Mouse (Mus musculus) embryonic facial prominence, embryonic 10.5 days (tissue): ENCODE results near the gene Icos. TPM values are rescaled to one million over a fixed set of nuclear protein-coding genes. Genes with fewer than 3 reads are reported as not detected.

Source experiments
- DNase-seq: peaks from one replicate; pipeline ENCODE4 v3.0.0-alpha.2; 2017; ENCODE audit warnings: low spot score
- H3K27ac ChIP-seq: fragments of 300-500 bp; sonication (generic); replicated peaks from 2 replicates; pipeline ENCODE4 v1.5.1; 2016; ENCODE audit warnings: mild to moderate bottlenecking
- H3K27me3 ChIP-seq: fragments of 300-500 bp; sonication (generic); replicated peaks from 2 replicates; pipeline ENCODE4 v1.6.1; 2016; ENCODE audit warnings: low read depth, mild to moderate bottlenecking; ENCODE audit not compliant: poor library complexity, severe bottlenecking
- H3K36me3 ChIP-seq: fragments of 300-500 bp; sonication (generic); replicated peaks from 2 replicates; pipeline ENCODE4 v1.6.1; 2016; ENCODE audit warnings: mild to moderate bottlenecking, moderate library complexity
- H3K4me1 ChIP-seq: fragments of 300-500 bp; sonication (generic); 2 replicates; pipeline ENCODE4 v1.6.1; 2016
- H3K4me3 ChIP-seq: fragments of 300-500 bp; sonication (generic); 2 replicates; pipeline ENCODE4 v1.5.1; 2016; ENCODE audit warnings: mild to moderate bottlenecking, moderate library complexity
- H3K9me3 ChIP-seq: fragments of 300-500 bp; sonication (generic); 2 replicates; pipeline ENCODE4 v1.6.1; 2016; ENCODE audit warnings: mild to moderate bottlenecking
- WGBS: fragments of 180-500 bp; shearing (Covaris S2); methylation state at CpG from one replicate; pipeline ENCODE4 v1.1.7; 2016; 5-methylcytosine and 5-hydroxymethylcytosine counted together
- polyA plus RNA-seq: library from polyadenylated mRNA; unstranded; fragments of >200 nt; fragmentation: Nextera tagmentation; extraction: Ambion mirVana; gene quantifications from 2 replicates; pipeline ENCODE4 v1.2.1, GENCODE M21; 2016

The Icos gene
- 0.08 TPM in 1 of 2 replicates, not detected in the other for polyA plus RNA-seq

DNA sequence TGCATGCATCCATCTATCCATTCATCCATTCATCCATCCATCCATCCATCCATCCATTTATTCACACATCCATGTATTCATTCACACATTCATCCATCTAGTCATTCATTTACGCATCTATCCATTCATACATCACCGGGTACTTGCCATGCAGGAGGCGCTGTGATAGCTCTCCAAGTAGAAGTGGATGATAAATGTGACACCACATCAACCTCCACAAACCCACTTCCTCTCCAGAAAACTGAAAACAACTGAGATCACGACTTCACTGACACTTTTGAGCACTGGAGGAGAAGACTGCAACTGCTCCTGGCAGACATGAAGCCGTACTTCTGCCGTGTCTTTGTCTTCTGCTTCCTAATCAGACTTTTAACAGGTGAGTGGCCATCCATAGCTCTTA is at the start of gene Icos:
Gene Icos, plus strand, starts transcription at position 287 of the 400 bp plus-strand sequence.
- 84% methylated on average over 6 of the region's 6 CpGs for WGBS
- Histone ChIP-seq H3K27ac (no peak within 1 kb of the TSS), H3K9me3 (no peaks in the 10 kb centered on the region), H3K4me3 (no peak within 1 kb of the TSS), H3K4me1 (peaks cover 7% of the 10 kb centered on the region; the same call in 1 of the 2 replicates), H3K36me3 (no peaks in the 10 kb centered on the region), H3K27me3 (no peaks in the 10 kb centered on the region)
- no peak for DNase-seq

DNA sequence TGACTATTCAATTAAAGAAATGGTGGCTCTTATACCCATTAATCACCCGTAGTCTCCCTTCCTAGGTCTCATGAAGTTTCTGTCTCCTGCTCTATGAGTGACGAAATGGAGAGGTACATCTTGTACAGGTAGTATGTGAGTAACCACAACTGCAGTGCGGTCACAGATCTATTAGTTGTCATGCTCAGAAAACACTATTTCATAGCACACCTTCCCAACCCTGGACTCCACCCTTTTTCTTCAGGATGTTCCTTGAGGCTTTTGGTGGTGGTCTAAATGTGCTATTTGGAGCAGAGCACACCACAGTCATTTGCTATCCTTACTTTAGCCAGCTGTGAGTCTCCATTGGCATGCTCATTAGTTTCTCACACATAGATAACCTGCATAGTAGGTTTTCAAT is 48.7 kb upstream of the Icos start:
- no peak overlapping the region for H3K4me3 ChIP-seq
- H3K4me1 ChIP-seq: no peaks in the 10 kb centered on the region
- H3K9me3 ChIP-seq: no peaks in the 10 kb centered on the region
- no peak overlapping the region for H3K27ac ChIP-seq
- 88% methylated on average over 3 of the region's 3 CpGs for WGBS
- no peaks in the 10 kb centered on the region for H3K36me3 ChIP-seq
- no peak for DNase-seq
- H3K27me3 ChIP-seq: no peaks in the 10 kb centered on the region

DNA sequence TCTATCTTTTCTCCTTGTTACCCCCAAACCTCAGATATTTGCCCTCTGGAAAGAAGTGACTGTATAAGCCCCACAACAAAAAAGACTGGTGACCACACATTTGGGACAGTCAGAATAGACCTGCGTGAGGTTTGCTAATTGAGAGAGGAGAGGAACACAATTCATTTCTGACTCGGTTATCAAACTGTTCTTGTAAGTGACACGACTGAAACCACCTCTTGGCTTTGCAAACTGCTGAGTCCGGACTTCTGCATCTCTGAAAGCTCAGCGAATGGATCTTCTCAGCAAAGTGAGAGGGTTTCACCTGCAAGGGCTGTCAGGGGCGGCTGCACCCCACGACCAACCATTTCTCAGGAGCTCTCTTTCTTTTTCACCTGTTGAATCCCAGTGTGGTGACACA is 47.3 kb upstream of the Icos start:
- Histone ChIP-seq H3K4me3 (no peak overlapping the region), H3K27ac (no peak overlapping the region), H3K27me3 (no peaks in the 10 kb centered on the region), H3K36me3 (no peaks in the 10 kb centered on the region), H3K9me3 (no peaks in the 10 kb centered on the region), H3K4me1 (no peaks in the 10 kb centered on the region)
- DNase-seq: no peak
- 87% methylated on average over 7 of the region's 7 CpGs for WGBS

- Histone ChIP-seq H3K36me3 (no peaks in the 10 kb centered on the region), H3K27ac (no peak overlapping the region), H3K27me3 (no peaks in the 10 kb centered on the region), H3K4me3 (no peak overlapping the region), H3K9me3 (no peaks in the 10 kb centered on the region), H3K4me1 (no peaks in the 10 kb centered on the region)
- WGBS: 71% methylated on average over 8 of the region's 8 CpGs
- DNase-seq: no peak
Observed at GRCm38 (mm10) chr1:60935968-60936581, 41.7 kb upstream of the Icos start.

DNA sequence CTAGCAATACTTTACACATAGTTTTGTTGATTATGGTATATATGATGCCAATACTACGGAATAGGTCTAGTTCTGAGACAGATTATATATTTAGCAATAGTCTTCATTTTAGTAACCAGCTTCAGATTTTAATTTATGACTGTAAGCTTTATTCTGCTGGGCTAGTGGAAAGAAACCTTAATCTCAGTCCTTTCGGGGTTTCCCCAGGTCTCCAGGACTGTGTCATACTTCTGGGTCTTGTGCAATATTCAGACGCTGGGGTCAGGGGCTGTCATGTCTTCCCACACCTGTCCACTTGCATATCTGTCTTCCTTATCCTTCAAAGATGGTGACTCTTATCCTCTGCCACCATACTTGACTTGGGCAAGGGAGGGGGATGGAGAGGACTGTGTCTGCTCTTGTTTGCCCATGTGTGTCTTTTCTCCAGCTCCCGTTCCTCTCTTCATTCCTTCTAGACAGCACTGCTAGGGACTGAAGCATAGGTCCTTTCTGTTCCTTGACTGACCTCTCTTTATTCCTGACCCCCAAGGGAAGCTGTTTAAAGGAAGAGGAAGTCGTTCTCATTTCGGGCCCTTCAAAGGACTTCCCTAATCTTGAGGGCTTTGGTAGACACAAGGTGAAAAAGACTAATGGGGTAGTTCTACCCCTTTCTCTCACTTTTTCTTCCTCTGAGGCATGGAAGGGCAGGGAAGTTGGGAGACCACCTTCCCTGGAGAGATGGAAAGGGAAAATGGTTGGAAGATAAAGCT is 40.6 kb upstream of the Icos start:
- H3K9me3 ChIP-seq: no peaks in the 10 kb centered on the region
- H3K27ac ChIP-seq: no peak overlapping the region
- H3K4me3 ChIP-seq: no peak overlapping the region
- no peaks in the 10 kb centered on the region for H3K36me3 ChIP-seq
- H3K4me1 ChIP-seq: no peaks in the 10 kb centered on the region
- no peaks in the 10 kb centered on the region for H3K27me3 ChIP-seq
- DNase-seq: no peak
- 76% methylated on average over 6 of the region's 6 CpGs for WGBS

DNA sequence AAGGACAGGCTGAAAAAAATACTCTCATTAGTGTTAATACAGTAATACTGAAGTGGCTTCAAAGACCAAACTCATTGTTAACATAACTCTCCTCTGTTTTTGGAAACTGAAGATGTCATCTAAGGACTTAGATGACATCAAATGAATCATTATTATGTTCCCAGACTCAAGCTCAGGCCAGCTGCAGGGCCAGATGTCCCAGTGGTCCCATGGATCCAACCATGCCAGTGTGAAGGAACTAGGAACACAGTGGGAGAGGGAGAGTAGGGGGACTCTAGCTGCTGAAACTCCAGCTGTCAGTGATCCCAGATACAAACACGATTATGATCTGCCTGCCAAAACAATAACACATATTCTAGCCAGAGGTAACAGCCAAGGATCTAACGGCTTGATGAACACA is 39.5 kb upstream of the Icos start:
- 83% methylated on average over 2 of the region's 2 CpGs for WGBS
- no peaks in the 10 kb centered on the region for H3K36me3 ChIP-seq
- no peak overlapping the region for H3K27ac ChIP-seq
- H3K4me1 ChIP-seq: no peaks in the 10 kb centered on the region
- H3K27me3 ChIP-seq: no peaks in the 10 kb centered on the region
- no peaks in the 10 kb centered on the region for H3K9me3 ChIP-seq
- H3K4me3 ChIP-seq: no peak overlapping the region
- no peak for DNase-seq

- H3K9me3 ChIP-seq: no peaks in the 10 kb centered on the region
- no peak overlapping the region for H3K27ac ChIP-seq
- H3K27me3 ChIP-seq: no peaks in the 10 kb centered on the region
- H3K4me3 ChIP-seq: no peak overlapping the region
- H3K36me3 ChIP-seq: no peaks in the 10 kb centered on the region
- no peak for DNase-seq
- WGBS: 88% methylated on average over 5 of the region's 5 CpGs
- no peaks in the 10 kb centered on the region for H3K4me1 ChIP-seq
Observed at GRCm38 (mm10) chr1:60938974-60939373, 38.8 kb upstream of the Icos start.

DNA sequence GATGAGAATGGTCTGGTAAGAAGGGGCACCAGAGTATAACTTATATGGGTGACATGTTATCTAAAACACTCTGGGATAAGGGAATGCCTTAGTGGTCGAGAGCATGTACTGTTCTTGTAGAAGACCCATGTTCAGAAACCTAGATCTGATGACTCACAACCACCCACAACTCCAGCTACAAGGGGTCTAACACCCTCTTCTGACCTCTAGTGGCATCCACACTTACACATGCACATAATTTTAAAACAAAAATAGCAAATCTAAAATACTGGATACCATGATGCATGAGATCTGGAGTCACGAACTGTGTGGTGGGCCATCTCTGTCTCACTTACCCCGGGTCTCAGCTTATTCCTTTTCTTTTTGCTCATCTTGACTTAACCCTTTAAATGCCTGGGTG is 37.7 kb upstream of the Icos start:
- Histone ChIP-seq H3K27me3 (no peaks in the 10 kb centered on the region), H3K36me3 (no peaks in the 10 kb centered on the region), H3K4me1 (no peaks in the 10 kb centered on the region), H3K4me3 (no peak overlapping the region), H3K27ac (no peak overlapping the region), H3K9me3 (no peaks in the 10 kb centered on the region)
- 75% methylated on average over 3 of the region's 3 CpGs for WGBS
- no peak for DNase-seq

GRCm38 (mm10) chr1:60940620-60941019 is 37.1 kb upstream of the Icos start:
- Histone ChIP-seq H3K36me3 (no peaks in the 10 kb centered on the region), H3K27ac (no peak overlapping the region), H3K4me3 (no peak overlapping the region), H3K9me3 (no peaks in the 10 kb centered on the region), H3K27me3 (no peaks in the 10 kb centered on the region), H3K4me1 (no peaks in the 10 kb centered on the region)
- no peak for DNase-seq
- WGBS: 85% methylated on average over 1 of the region's 1 CpGs

- no peak overlapping the region for H3K4me3 ChIP-seq
- no peak for DNase-seq
- no peaks in the 10 kb centered on the region for H3K9me3 ChIP-seq
- no peaks in the 10 kb centered on the region for H3K27me3 ChIP-seq
- H3K4me1 ChIP-seq: no peaks in the 10 kb centered on the region
- H3K36me3 ChIP-seq: no peaks in the 10 kb centered on the region
- WGBS: 89% methylated on average over 5 of the region's 5 CpGs
- H3K27ac ChIP-seq: no peak overlapping the region
Observed at GRCm38 (mm10) chr1:60941056-60942048, 36.4 kb upstream of the Icos start.

GRCm38 (mm10) chr1:60942921-60943320 is 34.8 kb upstream of the Icos start:
- 76% methylated on average over 2 of the region's 2 CpGs for WGBS
- H3K27ac ChIP-seq: no peak overlapping the region
- H3K36me3 ChIP-seq: no peaks in the 10 kb centered on the region
- no peak for DNase-seq
- no peaks in the 10 kb centered on the region for H3K4me1 ChIP-seq
- no peaks in the 10 kb centered on the region for H3K27me3 ChIP-seq
- H3K4me3 ChIP-seq: no peak overlapping the region
- no peaks in the 10 kb centered on the region for H3K9me3 ChIP-seq

GRCm38 (mm10) chr1:60945633-60946401 is 31.9 kb upstream of the Icos start:
- WGBS: 86% methylated on average over 8 of the region's 8 CpGs

More at GRCm38 (mm10) chr1:60945633-60946401, 31.9 kb upstream of the Icos start:
- no peaks in the 10 kb centered on the region for H3K36me3 ChIP-seq
- no peaks in the 10 kb centered on the region for H3K4me1 ChIP-seq
- no peaks in the 10 kb centered on the region for H3K27me3 ChIP-seq
- H3K4me3 ChIP-seq: no peak overlapping the region
- H3K9me3 ChIP-seq: no peaks in the 10 kb centered on the region
- DNase-seq: no peak
- no peak overlapping the region for H3K27ac ChIP-seq
